Mouse (Mus musculus): ENCODE measurements around the gene Pkp1.

The Pkp1 gene

DNA sequence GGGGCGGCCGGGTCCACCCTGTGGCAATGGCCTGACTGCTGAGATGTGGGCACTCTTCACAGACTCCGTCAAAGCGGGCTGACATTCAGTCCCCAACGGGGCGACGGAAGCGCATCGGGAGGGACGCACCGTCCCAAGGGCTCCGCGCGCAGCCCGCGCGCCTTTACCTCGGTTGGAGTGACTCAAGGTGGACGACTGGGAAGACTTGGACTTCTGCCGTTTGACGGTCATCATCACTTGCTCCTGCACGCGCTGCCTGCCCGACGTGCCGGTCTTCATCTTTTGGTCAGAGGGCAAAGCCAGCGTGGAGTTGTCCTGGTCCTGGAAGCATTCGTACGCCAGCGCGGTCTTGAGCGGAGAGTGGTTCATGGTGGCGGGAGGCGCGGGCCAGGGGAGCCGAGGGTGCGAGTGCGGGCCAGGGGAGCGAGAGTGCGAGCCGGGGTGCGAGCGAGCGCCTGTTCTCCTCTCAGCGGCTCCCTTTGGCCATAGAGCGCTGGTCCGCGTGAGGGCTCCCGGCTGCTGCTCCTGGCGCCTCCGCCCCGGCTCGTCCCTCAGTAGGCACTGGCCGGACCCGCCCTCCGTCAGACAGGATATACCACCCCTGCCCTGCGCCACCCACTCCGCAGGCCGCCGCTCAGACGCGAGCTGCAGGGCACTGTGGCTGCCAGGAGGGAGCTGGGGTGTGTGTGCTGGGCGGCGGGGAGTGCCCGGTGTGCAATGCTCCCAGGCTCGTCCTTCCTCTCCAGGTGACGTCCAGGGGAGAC is at the start of gene Pkp1:
Pkp1 (minus strand) TSS at position 564 of the 764 bp plus-strand sequence.
- H3K27me3 ChIP-seq (ENCODE audit: insufficient read depth, low read length): peaks cover 89% of the 10 kb centered on the region
- H3K36me3 ChIP-seq (ENCODE audit: insufficient read depth, low read length): no peaks in the 10 kb centered on the region
- H3K9me3 ChIP-seq (ENCODE audit: low read length): no peaks in the 10 kb centered on the region
- H3K4me1 ChIP-seq (replicated peaks; ENCODE audit: low read depth, low read length): peaks cover 12% of the 10 kb centered on the region
- H3K4me3 ChIP-seq (replicated peaks; ENCODE audit: low read length): peak within 1 kb of the TSS; percentile 77
- TF ChIP-seq POU5F1 (IDR thresholded peaks at IDR 0.05; ENCODE audit: borderline replicate concordance, low read length) (no peak), NANOG (IDR thresholded peaks at IDR 0.05; ENCODE audit: borderline replicate concordance, low read length) (no peak), CTCF (conservative IDR thresholded peaks at IDR 0.05; ENCODE audit: low read length) (no peak)

DNA sequence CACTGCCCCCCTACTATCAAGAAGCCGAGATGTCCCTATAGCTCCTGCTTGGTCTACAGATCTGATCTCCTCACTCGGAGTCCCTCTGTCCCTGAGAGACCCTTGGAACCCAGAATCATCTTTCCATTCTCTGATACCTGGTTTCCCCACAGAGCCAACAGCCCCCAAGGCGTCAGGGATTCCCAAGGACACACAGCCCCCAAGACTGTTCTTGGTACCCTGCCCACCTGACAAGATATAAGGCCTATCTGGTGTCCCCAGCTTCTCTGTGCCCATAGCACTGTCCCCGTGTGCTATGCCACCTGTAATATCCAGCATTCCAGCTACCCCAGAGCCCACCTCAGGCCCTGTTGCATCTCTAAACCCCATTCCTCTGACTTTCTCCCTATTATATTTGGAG is 48.7 kb upstream of the Pkp1 start:
- Histone ChIP-seq H3K9me3 (ENCODE audit: low read length) (no peaks in the 10 kb centered on the region), H3K4me1 (replicated peaks; ENCODE audit: low read depth, low read length) (no peaks in the 10 kb centered on the region), H3K36me3 (ENCODE audit: insufficient read depth, low read length) (no peaks in the 10 kb centered on the region), H3K4me3 (replicated peaks; ENCODE audit: low read length) (no peak overlapping the region), H3K27me3 (ENCODE audit: insufficient read depth, low read length) (peaks cover 81% of the 10 kb centered on the region)
- no peak for TF ChIP-seq POU5F1 (IDR thresholded peaks at IDR 0.05; ENCODE audit: borderline replicate concordance, low read length)
- no peak for TF ChIP-seq CTCF (conservative IDR thresholded peaks at IDR 0.05; ENCODE audit: low read length)
- TF ChIP-seq NANOG (IDR thresholded peaks at IDR 0.05; ENCODE audit: borderline replicate concordance, low read length): no peak

DNA sequence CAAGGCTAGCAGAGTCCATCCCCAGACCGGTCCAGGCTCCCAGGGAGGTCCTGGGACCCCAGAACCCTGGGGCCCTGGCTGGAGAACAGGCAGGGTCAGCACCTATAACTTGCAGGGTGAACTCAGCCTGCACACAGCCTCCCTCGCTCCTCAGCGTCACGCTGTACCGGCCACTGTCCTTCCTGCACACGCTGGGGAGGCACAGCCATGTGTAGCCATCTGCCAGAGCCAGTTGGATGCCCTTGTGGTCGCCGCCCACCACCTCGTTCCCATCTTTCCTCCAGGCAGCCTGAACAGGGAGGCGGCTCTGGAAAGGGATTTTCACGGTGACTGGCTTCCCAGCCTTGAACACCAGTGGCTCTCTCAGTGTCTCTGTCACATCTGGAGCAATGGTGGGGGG is 45.6 kb upstream of the Pkp1 start:
- no peak for TF ChIP-seq POU5F1 (IDR thresholded peaks at IDR 0.05; ENCODE audit: borderline replicate concordance, low read length)
- no peak for TF ChIP-seq NANOG (IDR thresholded peaks at IDR 0.05; ENCODE audit: borderline replicate concordance, low read length)
- no peak for TF ChIP-seq CTCF (conservative IDR thresholded peaks at IDR 0.05; ENCODE audit: low read length)

DNA sequence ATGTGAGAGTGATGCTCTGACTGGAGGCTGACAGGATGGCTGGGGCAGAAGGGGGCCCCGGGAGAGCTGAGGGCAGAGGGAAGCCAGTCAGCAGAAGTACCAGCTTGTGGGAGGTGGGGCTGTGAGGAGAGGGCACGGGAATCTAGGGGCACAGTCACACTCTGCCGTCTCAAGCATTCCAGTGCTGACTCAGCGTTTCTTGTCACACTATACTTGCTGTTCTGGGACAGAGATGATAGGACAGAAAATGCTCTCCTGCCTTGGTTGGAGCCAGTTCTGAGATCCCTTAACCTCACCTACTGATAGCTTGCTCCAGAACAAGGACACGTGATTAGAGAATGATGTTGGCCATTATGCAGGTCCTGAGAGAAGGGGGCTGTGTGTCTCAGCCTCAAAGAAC is 44.2 kb upstream of the Pkp1 start:
- Histone ChIP-seq H3K9me3 (ENCODE audit: low read length) (no peaks in the 10 kb centered on the region), H3K4me1 (replicated peaks; ENCODE audit: low read depth, low read length) (no peaks in the 10 kb centered on the region), H3K4me3 (replicated peaks; ENCODE audit: low read length) (no peak overlapping the region), H3K27me3 (ENCODE audit: insufficient read depth, low read length) (peaks cover 75% of the 10 kb centered on the region), H3K36me3 (ENCODE audit: insufficient read depth, low read length) (no peaks in the 10 kb centered on the region)
- TF ChIP-seq NANOG (IDR thresholded peaks at IDR 0.05; ENCODE audit: borderline replicate concordance, low read length) (no peak), POU5F1 (IDR thresholded peaks at IDR 0.05; ENCODE audit: borderline replicate concordance, low read length) (no peak), CTCF (conservative IDR thresholded peaks at IDR 0.05; ENCODE audit: low read length) (no peak)

More for the DNA sequence above, 45.6 kb upstream of the Pkp1 start:
- H3K9me3 ChIP-seq (ENCODE audit: low read length): no peaks in the 10 kb centered on the region
- H3K27me3 ChIP-seq (ENCODE audit: insufficient read depth, low read length): peaks cover 84% of the 10 kb centered on the region
- H3K36me3 ChIP-seq (ENCODE audit: insufficient read depth, low read length): no peaks in the 10 kb centered on the region
- no peak overlapping the region for H3K4me3 ChIP-seq (replicated peaks; ENCODE audit: low read length)
- no peaks in the 10 kb centered on the region for H3K4me1 ChIP-seq (replicated peaks; ENCODE audit: low read depth, low read length)

DNA sequence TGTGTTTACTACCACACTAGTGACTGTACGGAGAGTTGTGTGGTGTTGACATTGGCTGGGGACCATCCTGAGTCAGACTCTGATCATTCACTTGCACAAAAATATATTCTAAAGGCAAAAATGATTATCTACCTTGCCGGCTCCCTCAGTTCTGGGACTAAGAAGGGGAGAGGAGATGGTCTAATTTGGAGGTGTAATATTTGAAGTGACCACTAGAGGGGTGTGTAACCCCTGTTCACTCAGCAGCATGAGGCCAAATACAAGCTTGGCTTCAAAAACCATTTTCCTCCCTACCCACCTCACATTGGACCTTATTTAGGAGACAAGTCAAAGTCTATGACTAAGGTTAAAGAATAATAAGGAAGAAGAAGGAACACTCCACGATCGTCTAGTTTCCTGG is 39.5 kb upstream of the Pkp1 start:
- no peaks in the 10 kb centered on the region for H3K9me3 ChIP-seq (ENCODE audit: low read length)
- H3K4me3 ChIP-seq (replicated peaks; ENCODE audit: low read length): no peak overlapping the region
- H3K4me1 ChIP-seq (replicated peaks; ENCODE audit: low read depth, low read length): no peaks in the 10 kb centered on the region
- no peaks in the 10 kb centered on the region for H3K36me3 ChIP-seq (ENCODE audit: insufficient read depth, low read length)
- peaks cover 60% of the 10 kb centered on the region for H3K27me3 ChIP-seq (ENCODE audit: insufficient read depth, low read length)
- TF ChIP-seq CTCF (conservative IDR thresholded peaks at IDR 0.05; ENCODE audit: low read length) (peak; percentile 93), POU5F1 (IDR thresholded peaks at IDR 0.05; ENCODE audit: borderline replicate concordance, low read length) (no peak), NANOG (IDR thresholded peaks at IDR 0.05; ENCODE audit: borderline replicate concordance, low read length) (no peak)

DNA sequence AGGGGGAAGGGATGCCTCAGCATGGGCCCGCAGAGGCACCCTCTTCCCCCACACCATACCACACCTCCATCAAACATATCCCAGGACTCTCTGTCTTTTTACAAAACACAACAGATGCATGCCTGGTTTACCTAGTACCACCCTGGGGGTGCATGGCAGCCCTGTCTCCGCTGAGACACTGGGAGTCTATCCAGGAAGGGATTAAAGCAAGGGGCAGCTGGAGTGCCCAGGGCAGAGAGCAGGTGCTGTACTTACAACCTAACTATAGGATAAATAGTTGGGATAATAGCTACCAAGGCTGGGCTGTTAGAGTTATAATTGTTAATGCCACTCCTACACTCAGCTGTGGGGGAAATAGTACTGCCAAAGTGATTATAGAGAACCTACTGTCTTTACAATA is 29.9 kb upstream of the Pkp1 start:
- TF ChIP-seq CTCF (conservative IDR thresholded peaks at IDR 0.05; ENCODE audit: low read length) (no peak), POU5F1 (IDR thresholded peaks at IDR 0.05; ENCODE audit: borderline replicate concordance, low read length) (no peak)
- peaks cover 6% of the 10 kb centered on the region; the same call in 1 of the 2 replicates for H3K4me1 ChIP-seq (replicated peaks; ENCODE audit: low read depth, low read length)
- H3K9me3 ChIP-seq (ENCODE audit: low read length): no peaks in the 10 kb centered on the region
- no peaks in the 10 kb centered on the region for H3K36me3 ChIP-seq (ENCODE audit: insufficient read depth, low read length)
- no peak overlapping the region for H3K4me3 ChIP-seq (replicated peaks; ENCODE audit: low read length)
- peaks cover 45% of the 10 kb centered on the region for H3K27me3 ChIP-seq (ENCODE audit: insufficient read depth, low read length)

DNA sequence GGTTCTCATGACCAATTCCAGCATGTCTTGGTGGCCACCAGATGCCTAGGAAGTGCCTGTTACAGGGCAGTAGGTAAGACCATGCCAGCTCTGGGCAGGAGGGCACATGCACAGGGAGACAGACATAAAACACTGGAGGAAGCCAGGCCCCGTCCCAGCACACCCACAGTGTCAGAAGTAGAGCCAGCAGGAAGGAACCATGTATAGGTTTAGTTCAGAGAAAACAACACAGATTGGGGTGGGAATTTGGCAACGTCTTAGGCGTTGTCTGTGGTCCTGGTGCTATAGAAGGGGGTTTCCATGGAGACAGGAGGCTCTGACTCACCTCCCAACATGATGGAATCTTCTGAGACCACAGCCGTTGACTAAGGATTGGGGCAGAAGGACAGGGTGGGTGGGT is 27.2 kb upstream of the Pkp1 start:
- no peak overlapping the region for H3K4me3 ChIP-seq (replicated peaks; ENCODE audit: low read length)
- peaks cover 44% of the 10 kb centered on the region for H3K27me3 ChIP-seq (ENCODE audit: insufficient read depth, low read length)
- TF ChIP-seq CTCF (conservative IDR thresholded peaks at IDR 0.05; ENCODE audit: low read length) (no peak), POU5F1 (IDR thresholded peaks at IDR 0.05; ENCODE audit: borderline replicate concordance, low read length) (no peak), NANOG (IDR thresholded peaks at IDR 0.05; ENCODE audit: borderline replicate concordance, low read length) (no peak)
- no peaks in the 10 kb centered on the region for H3K9me3 ChIP-seq (ENCODE audit: low read length)
- H3K36me3 ChIP-seq (ENCODE audit: insufficient read depth, low read length): no peaks in the 10 kb centered on the region
- peaks cover 10% of the 10 kb centered on the region for H3K4me1 ChIP-seq (replicated peaks; ENCODE audit: low read depth, low read length)

DNA sequence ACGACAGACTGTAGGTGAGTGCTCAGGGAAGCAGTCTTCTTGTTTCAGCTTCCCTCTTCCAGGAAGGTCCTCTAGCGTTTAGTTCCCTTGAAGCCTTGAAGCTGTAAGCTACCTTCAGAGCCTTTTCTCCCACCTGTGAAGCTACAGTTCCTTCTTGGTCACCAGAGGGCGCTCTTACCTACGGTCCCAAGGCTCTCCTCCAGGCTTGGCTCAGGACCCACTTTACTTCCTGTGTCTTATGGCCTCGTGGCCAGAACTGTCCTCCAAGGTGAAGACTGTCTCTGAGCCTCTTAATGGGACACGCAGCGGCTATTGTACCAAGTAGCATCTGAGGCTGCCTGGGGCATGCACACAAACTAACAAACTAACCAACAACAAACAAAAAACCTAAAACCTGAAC is 26.7 kb upstream of the Pkp1 start:
- TF ChIP-seq NANOG (IDR thresholded peaks at IDR 0.05; ENCODE audit: borderline replicate concordance, low read length) (no peak), POU5F1 (IDR thresholded peaks at IDR 0.05; ENCODE audit: borderline replicate concordance, low read length) (no peak), CTCF (conservative IDR thresholded peaks at IDR 0.05; ENCODE audit: low read length) (peak; percentile 78)
- Histone ChIP-seq H3K4me3 (replicated peaks; ENCODE audit: low read length) (no peak overlapping the region), H3K4me1 (replicated peaks; ENCODE audit: low read depth, low read length) (peaks cover 13% of the 10 kb centered on the region), H3K36me3 (ENCODE audit: insufficient read depth, low read length) (no peaks in the 10 kb centered on the region), H3K9me3 (ENCODE audit: low read length) (no peaks in the 10 kb centered on the region), H3K27me3 (ENCODE audit: insufficient read depth, low read length) (peaks cover 39% of the 10 kb centered on the region)
